Mouse (Mus musculus) myocyte (in vitro differentiated cells): ENCODE results near the gene Lsr.

ENCODE experiments used
- CEBPB ChIP-seq: IDR thresholded peaks from 2 replicates; pipeline ENCODE4 v1.6.1; 2011; ENCODE audit warnings: mild to moderate bottlenecking, moderate library complexity; ENCODE audit not compliant: poor library complexity, insufficient read depth, severe bottlenecking
- E2F4 ChIP-seq: IDR thresholded peaks from one replicate; pipeline ENCODE4 v1.6.1; 2011; ENCODE audit warnings: mild to moderate bottlenecking, control low read depth, moderate library complexity; ENCODE audit not compliant: insufficient read depth
- MAX ChIP-seq: IDR thresholded peaks from one replicate; pipeline ENCODE4 v1.6.1; 2011; ENCODE audit warnings: low read depth, mild to moderate bottlenecking, control low read depth
- MYOG ChIP-seq, 3 experiments: IDR thresholded peaks; one replicate each; pipeline ENCODE4 v1.6.1; 2011; ENCODE audit warnings: control low read depth in 2 of 3, low read depth in 2 of 3, mild to moderate bottlenecking in 2 of 3; ENCODE audit not compliant: insufficient read length in 2 of 3, control insufficient read depth in 1 of 3, insufficient read depth in 1 of 3
- POLR2A ChIP-seq: IDR thresholded peaks from one replicate; pipeline ENCODE4 v1.6.1; 2011; ENCODE audit warnings: low read depth, mild to moderate bottlenecking, control low read depth, moderate library complexity; ENCODE audit not compliant: insufficient read length
- POLR2AphosphoS2 ChIP-seq: IDR thresholded peaks from one replicate; pipeline ENCODE4 v1.6.1; 2011; ENCODE audit warnings: low read depth, control low read depth; ENCODE audit not compliant: insufficient read length
- SRF ChIP-seq: IDR thresholded peaks from one replicate; pipeline ENCODE4 v1.6.1; 2011; ENCODE audit warnings: low read depth; ENCODE audit not compliant: control insufficient read depth, insufficient read length
- TCF12 ChIP-seq: IDR thresholded peaks from one replicate; pipeline ENCODE4 v1.6.1; 2011; ENCODE audit warnings: mild to moderate bottlenecking, control low read depth; ENCODE audit not compliant: poor library complexity, insufficient read depth, severe bottlenecking
- USF1 ChIP-seq: IDR thresholded peaks from one replicate; pipeline ENCODE4 v1.6.1; 2011; ENCODE audit warnings: low read depth, mild to moderate bottlenecking, control low read depth, moderate library complexity

DNA sequence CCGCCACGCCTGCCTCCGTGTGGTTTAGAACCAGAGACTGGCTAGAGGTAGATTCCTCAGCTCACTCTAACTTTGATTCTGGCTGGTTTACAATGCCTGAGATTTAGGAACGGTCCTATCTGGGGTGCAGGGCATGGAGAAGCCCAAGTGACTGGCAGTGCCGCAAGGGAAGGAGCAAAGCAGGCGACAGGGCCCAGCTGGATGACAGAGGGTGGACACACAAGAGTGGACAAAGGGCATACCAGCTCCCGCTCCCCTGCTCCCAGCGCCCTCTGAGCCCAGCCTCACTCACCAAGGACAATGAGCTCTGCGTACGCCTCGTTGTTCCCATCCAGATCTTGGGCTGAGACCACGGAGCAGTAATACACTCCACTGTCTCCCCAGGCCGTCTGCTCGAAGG, 7.6 kb downstream of the Lsr start:
- TF ChIP-seq TCF12 (no peak), POLR2AphosphoS2 (no peak), POLR2A (no peak), USF1 (no peak), SRF (no peak), MAX (no peak), MYOG (IDR thresholded peaks at IDR 0.05; ENCODE audit: control insufficient read depth in 1 of 3, insufficient read depth in 1 of 3, insufficient read length in 2 of 3, low read depth in 2 of 3) (no peak), E2F4 (no peak), CEBPB (no peak)
